Mouse (Mus musculus) urinary bladder, postnatal 14 days (tissue): ENCODE measurements around the gene Agbl2.

Experiments
- DNase-seq: peaks from one replicate; pipeline ENCODE4 v3.0.0; 2021; ENCODE audit warnings: low spot score

Gene Agbl2

GRCm38 (mm10) chr2:90871180-90871961 lies 88.8 kb downstream of the Agbl2 start:
- DNase-seq: no peak

- DNase-seq: no peak
Measured at GRCm38 (mm10) chr2:90874025-90874424, 91.5 kb downstream of the Agbl2 start.

- DNase-seq: no peak
Measured at GRCm38 (mm10) chr2:90875239-90875638, 92.7 kb downstream of the Agbl2 start.

- DNase-seq: no peak
Measured at GRCm38 (mm10) chr2:90877584-90878259, 95.2 kb downstream of the Agbl2 start.

- DNase-seq: no peak
Measured at GRCm38 (mm10) chr2:90879419-90879818, 96.9 kb downstream of the Agbl2 start.

- DNase-seq: no peak
Measured at GRCm38 (mm10) chr2:90880144-90880785, 97.7 kb downstream of the Agbl2 start.

GRCm38 (mm10) chr2:90881824-90882223 lies 99.3 kb downstream of the Agbl2 start:
- DNase-seq: no peak
